Mouse (Mus musculus) CH12.LX (cell line): ENCODE results near the gene Ikzf2.

ENCODE experiments used
- ETS1 ChIP-seq: conservative IDR thresholded peaks from 2 replicates; pipeline ENCODE4 v1.6.1; 2012; ENCODE audit warnings: low read depth, mild to moderate bottlenecking, inconsistent platforms, low read length, improper control_type of control experiment, moderate library complexity
- KAT2A ChIP-seq: IDR thresholded peaks from 2 replicates; pipeline ENCODE4 v1.6.1; 2012; ENCODE audit warnings: low read length, improper control_type of control experiment, inconsistent platforms; ENCODE audit not compliant: insufficient replicate concordance
- MAX ChIP-seq: IDR thresholded peaks from 2 replicates; pipeline ENCODE4 v1.6.1; 2011; ENCODE audit warnings: low read length, improper control_type of control experiment
- ZNF384 ChIP-seq: IDR thresholded peaks from 2 replicates; pipeline ENCODE4 v1.6.1; 2012; ENCODE audit warnings: low read depth, low read length, improper control_type of control experiment, inconsistent platforms

DNA sequence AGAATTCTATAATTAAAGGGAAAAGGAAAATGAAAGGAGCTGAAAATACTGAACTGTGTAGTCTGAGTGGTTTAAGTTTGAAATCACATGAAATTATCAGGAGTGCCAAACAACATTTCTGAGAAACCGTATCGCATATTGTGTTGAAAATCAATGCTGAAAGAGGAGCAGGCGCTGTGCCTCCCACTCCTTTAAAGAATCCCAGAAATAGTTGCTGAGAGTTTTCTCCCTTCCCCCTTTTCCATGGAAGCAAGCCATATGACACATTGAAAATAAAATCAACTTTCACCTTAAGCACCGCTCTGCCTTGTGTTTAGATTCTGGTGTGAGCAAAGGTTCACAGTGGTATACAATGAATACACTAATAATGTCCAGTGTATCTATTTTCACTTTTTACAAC lies 1.1 kb upstream of the Ikzf2 start:
- no peak for TF ChIP-seq ETS1
- no peak for TF ChIP-seq ZNF384
- TF ChIP-seq MAX, result no peak
- no peak for TF ChIP-seq KAT2A
